Mouse (Mus musculus): ENCODE measurements around the gene Bnip3. TPM values are rescaled to one million over a fixed set of nuclear protein-coding genes. Genes with fewer than 3 reads are reported as not detected.

The Bnip3 gene
- polyA plus RNA-seq, 1 experiment from 2014 or later = 63.0 TPM

DNA sequence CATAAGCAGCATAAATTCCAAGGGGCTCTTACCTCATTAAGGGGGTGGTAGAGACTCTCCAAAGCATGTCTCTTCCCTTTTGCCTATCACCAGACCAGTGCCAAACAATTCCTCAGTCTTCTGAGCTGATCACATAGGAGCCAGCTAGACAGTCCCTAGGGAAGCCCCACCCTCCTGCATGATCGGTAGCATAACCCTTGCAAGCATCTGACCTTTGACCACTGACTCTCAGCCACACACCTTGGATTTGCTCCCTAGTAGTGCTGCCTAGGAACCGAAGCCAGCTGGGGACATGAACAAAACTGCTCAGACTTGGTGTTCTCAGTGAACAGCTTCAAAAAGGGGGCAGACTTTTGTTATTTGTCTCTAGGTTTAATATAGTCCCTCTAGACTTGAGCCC is 11.2 kb downstream of the Bnip3 start:
- 75% methylated on average over 2 of the region's 2 CpGs for WGBS
- no peak for ATAC-seq (ENCODE audit: low FRiP score)
- no peaks in the 10 kb centered on the region for H3K9me3 ChIP-seq
- no peak overlapping the region for H3K9ac ChIP-seq
- no peak overlapping the region for H3K27ac ChIP-seq
- H3K4me2 ChIP-seq = no peak overlapping the region
- no peak overlapping the region for H3K4me3 ChIP-seq (replicated peaks)
- H3K4me1 ChIP-seq = no peaks in the 10 kb centered on the region
- no peaks in the 10 kb centered on the region for H3K27me3 ChIP-seq
- peaks cover 23% of the 10 kb centered on the region for H3K36me3 ChIP-seq (replicated peaks)

DNA sequence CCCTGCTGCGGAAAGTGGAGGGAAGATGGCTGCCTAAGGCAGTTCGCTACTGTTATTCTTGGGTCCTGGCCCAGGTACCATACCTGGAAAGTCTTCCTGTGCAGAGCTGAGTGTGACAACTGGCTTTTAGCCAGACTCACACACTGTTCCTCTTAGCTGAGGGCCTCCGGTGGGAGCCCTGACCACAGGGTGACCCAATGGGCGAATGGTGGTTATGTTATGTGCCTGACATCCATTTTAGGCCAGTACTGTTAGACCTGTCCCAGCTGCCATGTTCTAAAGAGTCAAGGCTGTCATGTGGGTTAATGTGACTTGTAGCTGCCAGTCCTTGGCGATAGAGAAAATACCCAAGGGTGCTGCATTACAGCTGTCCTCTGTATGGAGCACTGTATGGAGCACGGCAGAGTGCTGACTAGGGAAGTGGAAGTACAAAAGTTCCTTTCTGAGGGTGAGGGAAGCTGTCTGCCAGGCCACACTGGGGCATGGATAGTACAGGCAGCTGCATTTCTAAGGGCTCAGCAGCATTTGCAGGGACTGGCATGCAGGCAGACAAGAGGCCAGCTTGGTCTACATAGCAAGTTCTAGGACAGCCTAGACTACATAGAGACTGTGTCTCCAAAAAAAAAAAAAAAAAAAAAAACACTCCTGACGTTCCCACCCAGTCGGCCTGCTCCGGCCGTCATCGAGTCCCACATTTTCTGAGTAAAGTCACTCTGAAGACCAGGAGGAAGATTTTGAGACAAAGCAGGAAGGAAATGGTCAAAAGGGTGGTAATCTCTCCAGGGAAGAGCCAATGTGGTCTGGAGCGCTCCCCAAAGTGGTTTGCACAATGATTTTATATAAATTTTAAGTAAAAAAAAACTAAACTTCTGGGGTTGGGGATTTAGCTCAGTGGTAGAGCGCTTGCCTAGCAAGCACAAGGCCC is 23.7 kb downstream of the Bnip3 start:
- Histone ChIP-seq H3K9ac (no peak overlapping the region), H3K4me3 (replicated peaks) (no peak overlapping the region), H3K36me3 (replicated peaks) (peaks cover 48% of the 10 kb centered on the region), H3K4me1 (no peaks in the 10 kb centered on the region), H3K27ac (no peak overlapping the region), H3K4me2 (no peak overlapping the region), H3K27me3 (no peaks in the 10 kb centered on the region), H3K9me3 (no peaks in the 10 kb centered on the region)
- 91% methylated on average over 12 of the region's 13 CpGs for WGBS
- ATAC-seq (ENCODE audit: low FRiP score) = no peak

DNA sequence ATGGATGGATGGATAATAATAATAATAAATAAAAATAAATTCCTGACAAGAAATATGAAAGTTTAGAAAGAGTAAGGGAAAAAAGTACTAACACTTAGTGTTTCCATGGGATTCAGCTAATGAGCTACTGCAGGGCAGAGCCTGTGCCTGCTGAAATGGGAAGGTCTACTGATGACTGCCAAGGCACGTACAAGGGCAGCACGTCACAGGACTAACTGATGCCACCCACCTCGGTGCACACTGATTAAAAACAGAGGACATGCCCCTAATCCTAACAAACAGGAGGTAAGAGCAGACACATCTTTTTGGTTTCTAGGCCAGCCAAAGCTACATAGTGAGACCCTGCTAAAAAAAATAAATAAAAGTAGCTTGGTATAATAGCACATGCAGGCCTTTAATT is 25.6 kb downstream of the Bnip3 start:
- Histone ChIP-seq H3K4me3 (replicated peaks) (no peak overlapping the region), H3K27me3 (no peaks in the 10 kb centered on the region), H3K27ac (no peak overlapping the region), H3K36me3 (replicated peaks) (peaks cover 67% of the 10 kb centered on the region), H3K4me2 (no peak overlapping the region), H3K4me1 (no peaks in the 10 kb centered on the region), H3K9me3 (no peaks in the 10 kb centered on the region), H3K9ac (no peak overlapping the region)
- ATAC-seq (ENCODE audit: low FRiP score) = no peak
- 98% methylated on average over 3 of the region's 3 CpGs for WGBS

DNA sequence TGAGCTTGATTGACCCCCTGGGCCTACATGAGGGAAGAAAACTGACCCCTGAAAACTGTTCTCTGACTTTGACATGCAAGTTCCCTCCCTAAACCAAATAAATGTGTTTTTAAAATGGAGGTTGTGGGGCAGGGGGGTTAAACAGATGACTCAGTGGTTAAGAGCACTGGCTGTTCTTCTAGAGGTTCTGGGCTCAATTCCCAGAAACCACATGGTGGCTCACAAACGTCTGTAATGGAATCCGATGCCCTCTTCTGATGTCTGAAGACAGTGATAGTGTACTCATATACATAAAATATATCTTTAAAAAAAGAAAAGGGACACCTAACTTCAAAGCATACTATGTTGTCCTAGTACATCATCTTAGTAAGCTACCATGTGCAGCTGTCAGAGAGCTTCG is 34.3 kb downstream of the Bnip3 start:
- H3K4me2 ChIP-seq = no peak overlapping the region
- no peaks in the 10 kb centered on the region for H3K9me3 ChIP-seq
- no peaks in the 10 kb centered on the region for H3K4me1 ChIP-seq
- H3K9ac ChIP-seq = no peak overlapping the region
- no peak overlapping the region for H3K4me3 ChIP-seq (replicated peaks)
- H3K27ac ChIP-seq = no peak overlapping the region
- H3K27me3 ChIP-seq = no peaks in the 10 kb centered on the region
- peaks cover 97% of the 10 kb centered on the region for H3K36me3 ChIP-seq (replicated peaks)
- 92% methylated on average over 3 of the region's 3 CpGs for WGBS
- no peak for ATAC-seq (ENCODE audit: low FRiP score)

DNA sequence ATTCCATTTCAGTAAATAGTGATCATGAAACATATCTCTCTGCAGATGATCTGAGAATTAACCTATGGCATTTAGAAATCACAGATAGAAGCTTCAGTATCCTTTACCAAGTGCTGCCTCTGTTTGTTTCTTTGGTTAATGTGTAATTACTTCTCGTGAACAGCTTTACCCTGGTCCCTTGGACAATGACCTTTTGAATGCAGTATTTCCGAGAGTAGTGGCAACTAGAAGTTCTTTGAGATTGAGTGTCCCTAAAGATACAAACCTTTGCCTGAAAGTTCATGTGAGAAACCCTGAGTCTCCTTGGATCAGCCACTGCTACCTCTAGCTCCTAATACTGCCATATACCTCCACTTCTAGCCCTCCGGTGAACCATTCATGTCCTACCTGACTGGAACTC is 36.4 kb downstream of the Bnip3 start:
- peaks cover 94% of the 10 kb centered on the region for H3K36me3 ChIP-seq (replicated peaks)
- no peak for ATAC-seq (ENCODE audit: low FRiP score)
- H3K27ac ChIP-seq = no peak overlapping the region
- H3K4me2 ChIP-seq = no peak overlapping the region
- no peak overlapping the region for H3K9ac ChIP-seq
- no peak overlapping the region for H3K4me3 ChIP-seq (replicated peaks)
- WGBS = 85% methylated on average over 3 of the region's 3 CpGs
- no peaks in the 10 kb centered on the region for H3K9me3 ChIP-seq
- H3K27me3 ChIP-seq = no peaks in the 10 kb centered on the region
- H3K4me1 ChIP-seq = no peaks in the 10 kb centered on the region

DNA sequence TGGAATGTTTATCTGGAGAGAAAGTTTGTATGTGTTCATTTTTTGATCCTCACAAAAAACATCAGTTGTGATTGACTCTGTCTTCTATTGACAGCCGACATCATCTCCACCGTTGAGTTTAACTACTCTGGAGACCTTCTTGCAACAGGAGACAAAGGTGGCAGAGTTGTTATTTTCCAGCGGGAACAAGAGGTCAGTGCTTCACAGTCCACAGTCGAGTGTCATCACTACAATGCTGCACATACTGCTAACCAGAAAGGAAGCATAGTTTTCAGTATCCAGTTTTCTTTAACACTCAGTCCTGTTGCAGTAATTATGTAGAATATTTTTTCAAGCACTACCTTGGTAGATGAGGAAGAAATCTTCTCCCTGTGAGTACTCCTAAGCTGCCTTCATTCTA is 41.0 kb downstream of the Bnip3 start:
- Histone ChIP-seq H3K9me3 (no peaks in the 10 kb centered on the region), H3K4me2 (no peak overlapping the region), H3K27ac (no peak overlapping the region), H3K27me3 (no peaks in the 10 kb centered on the region), H3K4me1 (no peaks in the 10 kb centered on the region; the same call in 1 of the 2 replicates), H3K9ac (no peak overlapping the region), H3K4me3 (replicated peaks) (no peak overlapping the region), H3K36me3 (replicated peaks) (peaks cover 61% of the 10 kb centered on the region)
- 93% methylated on average over 4 of the region's 4 CpGs for WGBS
- ATAC-seq (ENCODE audit: low FRiP score) = no peak

DNA sequence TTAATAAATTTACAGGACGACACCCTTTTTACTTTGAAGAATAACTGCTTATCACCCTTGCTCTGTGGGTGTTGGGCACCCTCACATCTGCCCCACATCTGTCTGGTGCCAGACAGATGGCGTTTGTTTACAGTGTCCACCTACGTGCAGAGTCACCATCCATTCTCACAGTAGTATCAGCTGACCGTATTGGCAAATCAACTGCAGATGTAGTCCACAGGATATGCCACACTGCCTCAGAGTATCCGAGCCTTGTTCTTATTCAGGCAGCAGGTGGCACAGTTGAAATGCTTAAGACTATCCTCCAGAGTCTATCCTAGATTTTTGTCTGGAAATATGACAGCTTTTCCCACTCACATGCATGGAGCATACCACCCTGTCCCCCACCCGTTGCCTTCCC is 42.0 kb downstream of the Bnip3 start:
- H3K4me1 ChIP-seq = no peaks in the 10 kb centered on the region; the same call in 1 of the 2 replicates
- H3K36me3 ChIP-seq (replicated peaks) = peaks cover 51% of the 10 kb centered on the region
- no peaks in the 10 kb centered on the region for H3K27me3 ChIP-seq
- no peak overlapping the region for H3K9ac ChIP-seq
- no peak overlapping the region for H3K27ac ChIP-seq
- 84% methylated on average over 6 of the region's 6 CpGs for WGBS
- no peak for ATAC-seq (ENCODE audit: low FRiP score)
- no peak overlapping the region for H3K4me2 ChIP-seq
- no peaks in the 10 kb centered on the region for H3K9me3 ChIP-seq
- H3K4me3 ChIP-seq (replicated peaks) = no peak overlapping the region

DNA sequence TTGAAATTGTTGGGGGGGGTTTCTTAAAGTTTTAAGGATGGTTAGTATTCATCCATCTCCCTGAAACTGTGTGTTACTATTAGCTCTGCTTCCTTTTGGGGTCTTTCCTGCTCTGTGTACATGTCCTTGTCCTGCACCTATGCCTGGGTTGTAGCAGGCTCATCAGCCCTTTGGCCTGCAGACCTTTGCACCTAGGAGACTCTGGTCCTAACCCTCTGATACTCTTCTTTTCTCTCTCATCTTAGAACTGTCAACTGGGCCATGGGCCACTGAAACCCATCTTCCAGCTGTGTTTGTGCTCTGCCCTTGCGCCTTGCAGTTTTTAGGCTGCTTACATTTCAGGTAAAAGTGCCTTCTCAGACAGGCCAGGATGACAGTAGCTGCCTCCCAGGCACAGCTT is 44.5 kb downstream of the Bnip3 start:
- H3K4me3 ChIP-seq (replicated peaks) = no peak overlapping the region
- H3K4me1 ChIP-seq = no peaks in the 10 kb centered on the region; the same call in 1 of the 2 replicates
- WGBS = 94% methylated on average over 1 of the region's 1 CpGs

DNA sequence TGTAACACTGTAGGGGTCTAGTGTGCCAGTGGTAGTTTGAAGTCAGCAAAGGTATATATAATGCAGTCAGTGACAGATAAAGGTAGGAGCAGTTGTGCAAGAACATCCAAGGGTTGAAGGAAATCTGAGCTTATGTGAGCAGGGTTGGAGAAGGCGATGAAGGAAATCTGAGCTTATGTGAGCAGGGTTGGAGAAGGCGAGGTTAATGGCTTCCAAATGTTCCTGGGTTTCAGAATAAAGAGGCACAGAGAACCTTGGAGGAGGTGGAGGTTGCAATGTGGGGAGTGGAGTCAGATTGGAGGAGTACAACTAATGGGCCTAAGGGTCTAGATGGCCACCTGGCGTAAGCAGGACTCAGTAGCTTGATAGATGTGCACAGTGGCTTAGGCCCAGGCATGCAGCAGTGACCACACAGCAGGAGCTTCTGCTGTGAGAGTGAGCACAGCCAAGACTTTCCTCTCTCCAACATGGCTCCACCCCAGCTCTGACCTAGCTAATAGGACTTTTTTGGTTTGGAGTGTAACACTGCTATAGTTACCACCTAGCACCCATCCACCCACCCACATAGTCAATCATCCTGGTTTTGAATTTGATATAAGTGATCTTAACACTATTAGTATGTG is 45.3 kb downstream of the Bnip3 start:
- Histone ChIP-seq H3K9ac (no peak overlapping the region), H3K4me3 (replicated peaks) (no peak overlapping the region), H3K9me3 (no peaks in the 10 kb centered on the region), H3K4me2 (no peak overlapping the region), H3K27me3 (no peaks in the 10 kb centered on the region), H3K36me3 (replicated peaks) (peaks cover 27% of the 10 kb centered on the region), H3K4me1 (no peaks in the 10 kb centered on the region; the same call in 1 of the 2 replicates), H3K27ac (no peak overlapping the region)
- WGBS = 88% methylated on average over 3 of the region's 3 CpGs
- no peak for ATAC-seq (ENCODE audit: low FRiP score)

More for the DNA sequence above, 44.5 kb downstream of the Bnip3 start:
- no peak overlapping the region for H3K4me2 ChIP-seq
- peaks cover 33% of the 10 kb centered on the region for H3K36me3 ChIP-seq (replicated peaks)
- H3K9me3 ChIP-seq = no peaks in the 10 kb centered on the region
- no peaks in the 10 kb centered on the region for H3K27me3 ChIP-seq
- no peak overlapping the region for H3K27ac ChIP-seq
- no peak for ATAC-seq (ENCODE audit: low FRiP score)
- no peak overlapping the region for H3K9ac ChIP-seq

DNA sequence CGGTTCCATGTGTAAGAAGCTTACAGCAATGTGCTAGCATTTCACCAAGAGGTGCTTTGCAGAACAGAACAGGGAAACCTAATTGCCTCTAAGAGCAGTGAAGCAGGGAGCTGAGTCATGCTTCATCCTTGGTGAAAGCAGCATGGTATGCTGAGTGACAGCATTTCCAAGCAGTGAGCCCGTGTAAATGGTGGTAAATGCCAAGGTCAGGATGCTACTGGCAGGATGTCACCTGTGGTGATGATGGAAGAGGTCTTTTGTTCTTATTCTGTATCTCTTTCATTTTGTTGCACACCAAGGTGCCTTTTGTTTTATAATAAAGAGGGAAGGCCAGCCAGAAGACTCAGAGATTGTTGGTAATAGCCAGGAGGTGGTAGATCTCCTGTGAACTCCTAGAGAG is 52.6 kb downstream of the Bnip3 start:
- Histone ChIP-seq H3K4me2 (no peak overlapping the region), H3K27ac (no peak overlapping the region), H3K36me3 (replicated peaks) (peaks cover 45% of the 10 kb centered on the region), H3K4me3 (replicated peaks) (no peak overlapping the region), H3K9me3 (no peaks in the 10 kb centered on the region), H3K9ac (no peak overlapping the region), H3K4me1 (no peaks in the 10 kb centered on the region), H3K27me3 (no peaks in the 10 kb centered on the region)
- WGBS = 73% methylated on average over 2 of the region's 2 CpGs
- ATAC-seq (ENCODE audit: low FRiP score) = no peak

DNA sequence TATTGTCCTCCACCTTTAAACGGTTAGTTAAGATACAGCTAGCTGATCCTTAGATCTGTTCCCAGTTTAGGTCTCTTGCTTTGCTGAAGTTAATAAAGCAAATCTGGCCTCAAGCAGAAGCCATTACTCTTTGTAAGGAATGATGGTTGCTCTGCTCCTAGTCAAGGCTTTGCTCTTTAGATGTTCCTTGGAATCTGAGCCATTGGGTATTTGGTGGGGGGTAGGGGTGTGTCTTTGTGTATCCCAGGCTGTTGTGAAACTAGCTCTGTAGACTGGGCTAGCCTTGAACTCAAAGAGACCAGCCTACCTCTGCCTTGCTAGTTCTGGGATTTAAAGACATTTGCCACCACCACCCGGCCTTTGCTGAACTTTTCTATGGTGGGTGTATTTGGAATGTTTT is 55.1 kb downstream of the Bnip3 start:
- Histone ChIP-seq H3K27me3 (no peaks in the 10 kb centered on the region), H3K27ac (no peak overlapping the region), H3K9me3 (no peaks in the 10 kb centered on the region), H3K4me1 (peaks cover 12% of the 10 kb centered on the region), H3K4me3 (replicated peaks) (no peak overlapping the region), H3K9ac (no peak overlapping the region), H3K4me2 (no peak overlapping the region), H3K36me3 (replicated peaks) (peaks cover 50% of the 10 kb centered on the region)
- no peak for ATAC-seq (ENCODE audit: low FRiP score)
- WGBS = 98% methylated on average over 2 of the region's 2 CpGs

DNA sequence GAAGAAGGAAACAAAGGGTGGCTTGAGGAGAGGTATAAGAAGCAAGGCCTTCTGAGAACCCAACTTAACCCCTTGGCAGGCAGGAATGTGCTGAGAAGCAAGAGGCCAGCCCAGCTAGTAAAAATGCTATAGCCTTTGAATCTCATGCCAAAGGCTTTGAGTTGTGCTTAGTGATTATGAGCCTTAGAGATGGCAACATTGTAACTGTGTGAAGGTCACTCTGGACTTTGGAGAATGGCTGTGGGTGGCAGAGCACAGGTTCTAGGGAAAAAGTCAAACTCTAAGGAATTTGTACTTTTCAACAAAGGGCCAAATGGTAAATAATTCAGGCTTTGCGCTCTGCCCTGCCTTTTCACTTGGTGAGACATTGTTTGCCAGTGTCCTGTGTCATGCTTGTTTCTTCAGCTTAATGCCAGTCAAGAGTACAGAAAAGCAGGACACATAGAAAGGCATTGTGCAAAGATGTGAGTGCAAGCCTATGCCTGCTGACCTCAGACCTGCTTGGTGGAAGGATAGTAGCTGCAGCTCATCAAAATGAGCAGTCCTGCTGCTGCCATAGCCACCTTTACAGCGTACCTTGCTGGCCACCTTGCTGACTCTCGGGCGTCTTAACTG is 55.8 kb downstream of the Bnip3 start:
- Histone ChIP-seq H3K27ac (no peak overlapping the region), H3K9me3 (no peaks in the 10 kb centered on the region), H3K36me3 (replicated peaks) (peaks cover 50% of the 10 kb centered on the region), H3K4me2 (no peak overlapping the region), H3K9ac (no peak overlapping the region), H3K27me3 (no peaks in the 10 kb centered on the region), H3K4me3 (replicated peaks) (no peak overlapping the region), H3K4me1 (peaks cover 17% of the 10 kb centered on the region)
- no peak for ATAC-seq (ENCODE audit: low FRiP score)
- WGBS = 94% methylated on average over 4 of the region's 4 CpGs
